Mouse (Mus musculus) testis, postnatal 14 days (tissue): ENCODE data around the gene Vps36.

Experiments
- DNase-seq: peaks from one replicate; pipeline ENCODE4 v3.0.0; 2021; ENCODE audit warnings: low spot score

Gene Vps36

GRCm38 (mm10) chr8:22192660-22193431, at the start of gene Vps36:
Gene Vps36, plus strand, starts transcription at chr8:22192809.
- peak; percentile 87 for DNase-seq

GRCm38 (mm10) chr8:22143764-22144491, 48.7 kb upstream of the Vps36 start:
- no peak for DNase-seq

- DNase-seq = no peak
Measured at GRCm38 (mm10) chr8:22145831-22146230, 46.8 kb upstream of the Vps36 start.

GRCm38 (mm10) chr8:22147706-22148366, 44.8 kb upstream of the Vps36 start:
- DNase-seq = no peak

- DNase-seq = no peak
Measured at GRCm38 (mm10) chr8:22148367-22148740, 44.3 kb upstream of the Vps36 start.

GRCm38 (mm10) chr8:22149643-22150344, 42.8 kb upstream of the Vps36 start:
- DNase-seq = no peak

GRCm38 (mm10) chr8:22150345-22150663, 42.3 kb upstream of the Vps36 start:
- DNase-seq = no peak

- DNase-seq = no peak
Measured at GRCm38 (mm10) chr8:22162206-22162605, 30.4 kb upstream of the Vps36 start.

- no peak for DNase-seq
Measured at GRCm38 (mm10) chr8:22164431-22164830, 28.2 kb upstream of the Vps36 start.

- no peak for DNase-seq
Measured at GRCm38 (mm10) chr8:22165251-22166079, 27.1 kb upstream of the Vps36 start.

GRCm38 (mm10) chr8:22166080-22166603, 26.5 kb upstream of the Vps36 start, which contains the start of gene Nek3:
Gene Nek3, minus strand, starts transcription at chr8:22166435.
- DNase-seq = peak; percentile 88

GRCm38 (mm10) chr8:22169167-22169566, 23.4 kb upstream of the Vps36 start:
- DNase-seq = no peak

GRCm38 (mm10) chr8:22175966-22176365, 16.6 kb upstream of the Vps36 start:
- DNase-seq = no peak

GRCm38 (mm10) chr8:22184884-22185283, 7.7 kb upstream of the Vps36 start:
- DNase-seq = no peak

GRCm38 (mm10) chr8:22185431-22186397, 6.9 kb upstream of the Vps36 start, which contains the start of gene Ckap2:
Gene Ckap2, minus strand, starts transcription at chr8:22185819.
- peak; percentile 91 for DNase-seq

- no peak for DNase-seq
Measured at GRCm38 (mm10) chr8:22193432-22194010, 912 bp downstream of the Vps36 start.

GRCm38 (mm10) chr8:22197914-22198313, 5.3 kb downstream of the Vps36 start:
- DNase-seq = no peak

- peak; percentile 17 for DNase-seq
Measured at GRCm38 (mm10) chr8:22199481-22199880, 6.9 kb downstream of the Vps36 start.

GRCm38 (mm10) chr8:22207535-22207934, 14.9 kb downstream of the Vps36 start:
- DNase-seq = no peak
